Mouse (Mus musculus): Measurements from ENCODE around the gene Etfbkmt. TPM values are rescaled to one million over a fixed set of nuclear protein-coding genes. Genes with fewer than 3 reads are reported as not detected.

Gene Etfbkmt
- 10 to 100 TPM; 54.7 to 69.6 TPM for polyA plus RNA-seq (2017; shearing (Covaris generic))

DNA sequence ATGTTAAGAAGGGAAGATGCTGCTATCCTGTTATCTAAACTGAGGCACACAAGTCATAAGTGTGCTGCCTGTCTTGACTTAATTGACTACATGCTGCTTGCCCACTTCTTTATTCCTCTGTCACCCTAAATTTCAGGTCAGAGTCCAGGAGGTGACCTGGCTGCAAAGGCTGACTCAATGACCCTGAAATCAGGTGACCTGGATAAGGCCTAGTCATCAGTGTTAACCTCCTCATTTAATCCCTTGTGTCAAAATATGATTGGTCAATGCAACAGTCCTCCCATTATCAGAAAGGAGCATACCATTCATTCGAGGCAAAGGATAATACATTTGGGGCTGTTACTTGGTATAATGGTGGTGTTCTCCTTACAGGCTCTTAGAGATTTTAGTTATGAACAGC lies at the start of gene Etfbkmt:
Gene Etfbkmt (plus strand): TSS at position 379 of the 400 bp plus-strand sequence.

DNA sequence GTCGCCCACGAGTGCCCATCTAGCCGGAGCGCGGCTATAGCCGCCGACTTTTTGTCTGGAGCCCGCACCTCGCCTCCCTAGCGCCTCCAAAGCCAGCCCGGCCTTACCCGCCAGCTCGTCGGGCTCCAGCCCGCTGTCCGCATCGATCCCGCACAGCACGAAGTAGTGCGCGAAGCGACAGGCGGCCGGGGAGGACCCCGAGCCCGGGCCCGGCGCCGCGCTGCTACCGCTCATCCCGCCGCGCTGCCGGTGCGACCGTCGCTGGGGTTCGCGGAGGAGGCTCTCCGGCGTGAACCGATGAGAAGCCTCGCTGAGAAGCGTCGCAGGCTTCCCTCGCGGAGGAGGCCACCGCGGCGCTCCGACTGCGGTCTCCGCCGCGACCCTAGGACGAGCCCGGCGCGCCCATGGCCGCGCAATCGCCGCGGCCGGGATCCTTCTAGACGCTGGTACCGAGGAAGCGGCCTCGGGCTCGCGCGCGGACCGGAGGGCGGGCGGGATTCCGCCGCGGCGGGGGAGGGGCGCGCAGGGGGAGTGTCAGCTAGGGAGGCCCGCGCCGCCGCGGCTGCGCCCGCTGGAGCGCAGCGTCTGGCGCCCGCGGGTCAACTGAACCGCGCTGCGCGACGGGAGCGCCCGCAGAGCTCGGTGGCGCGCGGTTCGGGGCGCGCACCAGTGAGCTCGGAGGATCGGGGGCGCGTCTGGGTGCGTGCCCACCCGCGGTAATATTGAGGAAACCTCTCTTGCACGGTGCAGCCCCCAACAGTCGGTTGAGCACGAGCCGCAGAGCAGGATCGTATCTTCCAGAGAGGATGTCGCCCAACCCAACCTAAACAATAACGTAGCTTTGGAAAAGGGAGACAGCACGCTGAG lies 38.3 kb upstream of the Etfbkmt start, which contains the start of gene Dennd5b:
Gene Dennd5b (minus strand): TSS at position 605 of the 867 bp plus-strand sequence.

GRCm38 (mm10) chr6:149129870-149130269 lies 9.8 kb upstream of the Etfbkmt start, which contains the start of gene Gm10203:
Gene Gm10203, plus strand, starts transcription at chr6:149130170.

DNA sequence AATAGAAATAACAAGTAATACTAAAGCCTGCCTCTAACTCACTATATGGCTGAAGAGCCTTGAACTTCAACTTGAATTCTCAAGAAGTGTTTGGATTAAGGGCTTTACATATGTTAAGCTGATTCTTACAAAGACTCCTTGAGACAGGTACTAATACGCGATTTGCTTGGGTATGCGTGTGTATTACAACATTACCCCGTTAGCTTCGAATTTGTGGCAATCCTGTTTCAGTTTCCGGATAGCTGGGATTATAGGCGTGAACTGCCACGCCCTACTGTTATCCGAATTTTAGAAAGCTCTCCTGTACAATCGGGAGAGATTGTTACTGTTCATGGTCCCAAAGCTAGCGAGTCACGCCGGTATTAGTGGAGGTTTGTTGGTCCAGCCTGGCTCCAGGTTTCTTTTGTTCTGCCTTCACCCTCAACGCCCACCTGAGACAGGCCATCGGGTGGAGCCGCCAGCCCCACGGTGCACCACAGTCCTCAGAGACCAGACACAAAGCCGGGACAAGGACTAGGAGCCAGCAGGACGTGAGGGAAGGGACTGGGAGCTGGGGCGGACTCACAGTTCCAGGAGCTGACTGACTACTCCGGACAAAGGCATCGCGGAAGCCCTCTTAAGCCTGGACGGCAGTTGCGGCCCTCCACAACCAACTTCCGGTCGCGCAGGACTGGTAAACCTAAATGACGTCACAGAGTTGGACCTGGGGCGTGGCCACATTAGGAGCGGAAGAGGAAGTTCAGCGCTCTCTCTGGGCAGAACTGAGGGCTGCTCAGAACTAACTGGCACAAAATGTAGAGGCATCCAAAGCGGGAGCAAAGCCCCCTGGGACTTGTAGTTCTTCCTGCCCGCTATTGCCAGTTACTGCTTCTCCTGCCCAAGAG lies 48.6 kb downstream of the Etfbkmt start, which contains the start of gene Amn1:
Gene Amn1 (minus strand): TSS at position 672 of the 884 bp plus-strand sequence.

Other genes with a start within 250 kb of the Etfbkmt start
- gene Caprin2, start 243.6 kb upstream of the Etfbkmt start, polyA plus RNA-seq (2017; shearing (Covaris generic)): 1 to 10 TPM; 3.4 to 3.7 TPM
- gene Sinhcaf, start 193.4 kb upstream of the Etfbkmt start, polyA plus RNA-seq (2017; shearing (Covaris generic)): 10 to 100 TPM; 31.8 to 42.2 TPM
- 1 to 10 TPM in 1 of 2 experiments, under 1 TPM in 1; 0.99 to 1.1 TPM for gene Dennd5b, start 38.2 kb upstream of the Etfbkmt start, polyA plus RNA-seq (2017; shearing (Covaris generic))
- gene Gm10203, start 9.7 kb upstream of the Etfbkmt start, polyA plus RNA-seq (2017; shearing (Covaris generic)): not detected
- gene Amn1, start 48.9 kb downstream of the Etfbkmt start, polyA plus RNA-seq (2017; shearing (Covaris generic)): 10 to 100 TPM; 22.4 to 23.1 TPM
- 100 to 1,000 TPM; 222 to 244 TPM for gene Resf1, start 169.6 kb downstream of the Etfbkmt start, polyA plus RNA-seq (2017; shearing (Covaris generic))

Data from activated CD4-positive, CD25-positive, alpha-beta regulatory T cell (primary cell).